Mouse (Mus musculus) intestine, embryonic 15.5 days (tissue): ENCODE results near the gene Gm10073. TPM values are rescaled to one million over a fixed set of nuclear protein-coding genes. Genes with fewer than 3 reads are reported as not detected.
A peak's percentile ranks its signal among the peaks of the same experiment; 100 is the strongest.
"Not testable (repeated sequence)": the region's sequence is repeated elsewhere in the genome, so short reads cannot be mapped to it uniquely, and the experiment has no call there.

Experiments used
- ATAC-seq: fragments of 200-750 bp; cut with Nextera tagmentation; 2 replicates; pipeline ENCODE4 v1.8.0; 2017; ENCODE audit warnings: moderate TSS enrichment, moderate library complexity
- H3K27ac ChIP-seq: fragments of 300-500 bp; sonication (generic); 2 replicates; pipeline ENCODE4 v1.5.1; 2015; ENCODE audit warnings: mild to moderate bottlenecking, inconsistent platforms
- H3K27me3 ChIP-seq: fragments of 300-500 bp; sonication (generic); replicated peaks from 2 replicates; pipeline ENCODE4 v1.6.1; 2015; ENCODE audit warnings: inconsistent platforms
- H3K36me3 ChIP-seq: fragments of 300-500 bp; sonication (generic); 2 replicates; pipeline ENCODE4 v1.6.1; 2015; ENCODE audit warnings: inconsistent platforms
- H3K4me1 ChIP-seq: fragments of 300-500 bp; sonication (generic); replicated peaks from 2 replicates; pipeline ENCODE4 v1.6.1; 2015; ENCODE audit warnings: inconsistent platforms
- H3K4me2 ChIP-seq: fragments of 300-500 bp; sonication (generic); replicated peaks from 2 replicates; pipeline ENCODE4 v1.6.1; 2015; ENCODE audit warnings: mild to moderate bottlenecking, inconsistent platforms
- H3K4me3 ChIP-seq: fragments of 300-500 bp; sonication (generic); replicated peaks from 2 replicates; pipeline ENCODE4 v1.5.1; 2015; ENCODE audit warnings: inconsistent platforms
- H3K9ac ChIP-seq: fragments of 300-500 bp; sonication (generic); 2 replicates; pipeline ENCODE4 v1.6.1; 2015; ENCODE audit warnings: inconsistent platforms
- H3K9me3 ChIP-seq: fragments of 300-500 bp; sonication (generic); 2 replicates; pipeline ENCODE4 v1.6.1; 2016; ENCODE audit warnings: inconsistent platforms
- WGBS: fragments of 180-500 bp; shearing (Covaris S2); methylation state at CpG from one replicate; pipeline ENCODE4 v1.1.7; 2015; 5-methylcytosine and 5-hydroxymethylcytosine counted together
- polyA plus RNA-seq: library from polyadenylated mRNA; unstranded; fragments of >200 nt; fragmentation: Nextera tagmentation; extraction: Ambion mirVana; gene quantifications from 2 replicates; pipeline ENCODE4 v1.2.1, GENCODE M21; 2015

Gm10073 gene
- polyA plus RNA-seq, 1 experiment from 2014 or later: 15.5 TPM

DNA sequence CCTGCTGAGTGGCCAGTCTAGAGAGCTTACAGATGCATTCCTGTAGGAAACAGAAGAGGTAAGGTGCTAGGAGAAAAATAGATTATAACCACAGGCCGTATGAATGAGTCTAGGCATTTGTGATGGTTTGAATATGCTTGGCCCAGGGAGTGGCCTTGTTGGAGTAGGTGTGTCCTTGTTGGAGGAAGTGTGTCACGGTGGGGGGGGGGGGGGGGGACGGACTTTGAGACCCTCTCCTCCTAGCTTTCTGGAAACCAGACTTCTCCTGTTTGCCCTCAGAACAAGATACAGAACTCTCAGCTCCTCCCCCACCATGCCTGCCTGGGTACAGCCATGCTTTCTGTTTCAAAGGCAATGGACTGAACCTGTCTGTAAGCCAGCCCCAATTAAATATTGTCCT, 19.2 kb upstream of the Gm10073 start:
- Histone ChIP-seq H3K27me3 (no peaks in the 10 kb centered on the region), H3K36me3 (no peaks in the 10 kb centered on the region), H3K27ac (no peak overlapping the region), H3K4me1 (no peaks in the 10 kb centered on the region; the same call in 1 of the 2 replicates), H3K4me2 (no peak overlapping the region), H3K9me3 (no peaks in the 10 kb centered on the region), H3K4me3 (no peak overlapping the region), H3K9ac (no peak overlapping the region)
- 49% methylated on average over 3 of the region's 3 CpGs for WGBS
- ATAC-seq: peak; percentile 60

DNA sequence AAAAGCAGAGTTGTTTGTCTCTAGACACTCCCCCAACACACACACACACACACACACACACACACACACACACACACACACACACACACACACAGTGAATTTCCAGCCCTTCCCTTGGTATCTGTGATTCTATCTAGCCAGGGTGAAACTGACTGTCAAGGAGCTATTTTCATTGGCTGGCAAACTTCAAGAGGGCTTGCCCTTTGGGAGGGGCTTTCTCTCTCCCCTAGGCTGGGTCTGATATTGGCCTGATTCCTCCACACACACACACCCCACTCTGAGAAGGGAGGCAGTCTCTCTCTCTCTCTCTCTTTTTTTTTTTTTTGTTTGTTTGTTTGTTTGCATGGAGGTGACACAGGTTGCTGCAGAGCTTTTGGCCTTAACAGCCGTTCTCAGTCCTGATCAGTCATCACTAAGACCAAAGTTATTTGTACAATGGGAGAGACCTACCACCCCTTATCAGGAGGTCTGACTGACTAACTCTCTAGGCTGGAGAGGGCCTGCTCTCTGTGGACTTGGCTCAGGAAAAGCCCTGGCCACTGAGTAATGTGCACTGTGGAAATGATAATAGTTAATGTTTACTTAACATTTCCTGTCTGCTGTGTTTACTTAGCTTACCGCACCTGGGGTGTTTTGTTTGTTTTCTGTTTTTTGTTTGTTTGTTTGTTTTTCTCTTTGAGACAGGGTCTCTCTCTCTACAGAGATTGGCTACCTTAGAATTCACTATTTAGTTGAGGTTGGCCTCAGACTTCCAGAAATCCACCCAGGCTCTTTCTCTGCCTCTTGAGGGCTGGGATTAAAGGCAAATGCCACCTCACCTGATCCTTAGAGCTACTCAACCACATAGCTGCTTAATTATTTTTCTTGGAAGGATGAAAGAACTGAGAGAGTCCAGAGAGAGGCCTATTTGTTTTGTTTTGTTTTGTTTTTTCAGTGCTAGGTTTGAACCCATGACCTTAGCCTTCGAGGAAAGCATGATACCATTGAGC, 15.5 kb upstream of the Gm10073 start:
- no peaks in the 10 kb centered on the region for H3K27me3 ChIP-seq
- WGBS: 48% methylated on average over 3 of the region's 3 CpGs
- no peaks in the 10 kb centered on the region; the same call in 1 of the 2 replicates for H3K4me1 ChIP-seq
- no peak overlapping the region for H3K9ac ChIP-seq
- H3K9me3 ChIP-seq: no peaks in the 10 kb centered on the region
- no peak overlapping the region for H3K4me3 ChIP-seq
- H3K27ac ChIP-seq: peak overlapping the region; percentile 54
- H3K4me2 ChIP-seq: no peak overlapping the region
- no peaks in the 10 kb centered on the region for H3K36me3 ChIP-seq
- peak; percentile 21; the same call in 1 of the 2 replicates for ATAC-seq

- H3K4me3 ChIP-seq: no peak overlapping the region
- no peak overlapping the region for H3K9ac ChIP-seq
- no peak overlapping the region for H3K4me2 ChIP-seq
- H3K27me3 ChIP-seq: no peaks in the 10 kb centered on the region
- H3K9me3 ChIP-seq: no peaks in the 10 kb centered on the region
- 75% methylated on average over 8 of the region's 8 CpGs for WGBS
- H3K36me3 ChIP-seq: no peaks in the 10 kb centered on the region
- no peak overlapping the region for H3K27ac ChIP-seq
- no peak for ATAC-seq
- H3K4me1 ChIP-seq: no peaks in the 10 kb centered on the region; the same call in 1 of the 2 replicates
Measured at GRCm38 (mm10) chr8:106586896-106587295, 13.6 kb upstream of the Gm10073 start.

DNA sequence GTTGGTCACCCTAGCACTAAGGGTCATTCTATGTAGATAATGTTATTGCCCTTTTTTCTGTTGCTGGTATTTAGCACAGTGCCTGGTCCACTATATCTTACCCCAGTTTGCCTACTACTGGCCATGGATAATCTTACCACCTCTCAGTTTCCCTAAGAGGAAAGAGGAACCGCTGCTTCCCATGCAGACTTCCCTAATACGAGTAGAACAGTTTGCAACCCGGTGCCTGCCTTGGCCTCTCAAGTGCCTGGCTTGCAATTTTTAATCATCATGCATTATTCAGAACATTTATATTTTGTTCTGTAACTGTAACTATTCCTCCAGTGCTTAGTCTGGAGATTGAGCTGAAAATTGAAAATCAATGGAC, 12.4 kb upstream of the Gm10073 start:
- no peak overlapping the region for H3K9ac ChIP-seq
- H3K4me1 ChIP-seq: peaks cover 3% of the 10 kb centered on the region; the same call in 1 of the 2 replicates
- H3K27ac ChIP-seq: peak overlapping the region; percentile 80
- H3K27me3 ChIP-seq: no peaks in the 10 kb centered on the region
- no peaks in the 10 kb centered on the region for H3K9me3 ChIP-seq
- WGBS: 84% methylated on average over 3 of the region's 3 CpGs
- H3K36me3 ChIP-seq: no peaks in the 10 kb centered on the region
- H3K4me2 ChIP-seq: no peak overlapping the region
- no peak for ATAC-seq
- no peak overlapping the region for H3K4me3 ChIP-seq

DNA sequence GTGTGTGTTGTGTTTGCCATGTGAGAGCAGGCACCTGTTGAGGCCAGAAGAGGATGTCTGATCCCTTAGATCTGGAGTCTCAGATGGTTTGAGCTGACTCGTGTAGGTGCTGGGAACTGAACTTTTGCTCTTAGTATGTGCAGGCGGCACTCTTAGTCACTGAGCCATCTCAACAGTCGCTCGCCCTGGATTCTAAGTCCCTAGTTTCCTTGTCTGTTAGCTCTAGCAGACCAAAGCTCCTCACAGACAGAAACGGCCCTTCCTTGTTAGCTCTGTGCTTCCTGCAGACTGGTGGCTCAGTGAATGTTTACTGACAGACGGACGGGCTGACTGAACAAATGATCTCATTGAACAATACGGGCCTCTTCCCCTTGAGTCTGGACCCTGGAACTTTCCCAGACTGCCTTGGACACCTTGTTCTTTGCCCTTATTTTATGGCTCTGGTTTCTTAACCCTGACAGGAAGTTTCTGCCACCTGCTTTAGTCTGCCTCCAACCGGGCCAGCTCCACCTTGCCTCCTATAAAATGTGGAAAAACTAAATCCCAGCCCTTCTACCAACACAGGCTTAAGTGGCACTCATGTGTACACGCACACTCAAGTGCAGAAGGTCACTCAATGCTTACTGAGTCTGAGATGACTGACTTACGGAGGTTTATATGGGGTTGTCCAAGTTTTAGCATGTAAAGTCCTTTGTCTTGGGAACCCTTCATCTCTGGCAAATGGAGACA, 11.8 kb upstream of the Gm10073 start:
- H3K36me3 ChIP-seq: no peaks in the 10 kb centered on the region
- no peak overlapping the region for H3K4me3 ChIP-seq
- ATAC-seq: peak; percentile 89
- H3K9ac ChIP-seq: no peak overlapping the region
- 43% methylated on average over 11 of the region's 11 CpGs for WGBS
- H3K4me2 ChIP-seq: no peak overlapping the region
- H3K27ac ChIP-seq: peak overlapping the region; percentile 87
- peaks cover 3% of the 10 kb centered on the region; the same call in 1 of the 2 replicates for H3K4me1 ChIP-seq
- no peaks in the 10 kb centered on the region for H3K27me3 ChIP-seq
- H3K9me3 ChIP-seq: no peaks in the 10 kb centered on the region

DNA sequence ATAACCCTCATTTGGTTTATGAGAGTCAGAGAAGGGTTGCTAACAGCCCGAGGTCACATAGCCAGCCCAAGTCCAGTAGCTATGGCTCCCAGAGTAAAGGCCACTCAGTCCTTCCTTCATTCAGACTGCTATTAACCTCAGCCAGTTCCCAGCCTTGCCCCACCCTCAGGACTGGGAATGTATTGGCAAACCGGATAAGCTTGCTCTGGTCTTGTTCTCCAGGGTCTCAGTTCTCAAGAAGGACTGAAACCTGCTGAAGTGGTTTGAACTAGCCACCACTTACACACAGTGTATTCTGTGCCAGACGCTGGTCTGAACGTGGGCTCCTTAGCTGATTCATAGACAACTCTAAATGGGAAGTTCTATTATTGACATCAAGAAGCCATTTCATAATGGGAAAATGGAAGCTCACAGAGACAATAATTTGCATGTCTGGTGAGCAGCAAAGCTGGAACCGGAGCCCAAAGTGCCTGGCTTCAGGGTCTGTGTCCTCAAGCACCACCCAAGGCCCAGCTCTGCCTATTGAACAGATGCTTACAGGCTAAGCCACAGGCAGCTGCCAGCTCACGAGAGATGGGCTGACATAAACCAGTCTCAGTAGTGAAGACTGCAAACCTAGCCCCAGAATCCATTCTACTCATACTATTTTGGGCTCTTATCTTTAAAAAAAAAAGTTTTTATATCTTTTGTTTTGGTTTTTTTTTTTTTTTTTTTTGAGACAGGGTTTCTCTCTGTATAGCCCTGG, 8.3 kb upstream of the Gm10073 start:
- WGBS: 56% methylated on average over 6 of the region's 6 CpGs

GRCm38 (mm10) chr8:106579510-106579909, 6.2 kb upstream of the Gm10073 start:
- no peak overlapping the region for H3K4me3 ChIP-seq
- ATAC-seq: no peak
- H3K4me1 ChIP-seq: peaks cover 13% of the 10 kb centered on the region
- H3K9ac ChIP-seq: no peak overlapping the region
- H3K36me3 ChIP-seq: no peaks in the 10 kb centered on the region
- H3K4me2 ChIP-seq: no peak overlapping the region
- no peak overlapping the region for H3K27ac ChIP-seq
- 73% methylated on average over 2 of the region's 2 CpGs for WGBS
- no peaks in the 10 kb centered on the region for H3K9me3 ChIP-seq
- H3K27me3 ChIP-seq: no peaks in the 10 kb centered on the region

More for the DNA sequence above, 8.3 kb upstream of the Gm10073 start:
- Histone ChIP-seq H3K4me1 (peaks cover 13% of the 10 kb centered on the region), H3K9ac (no peak overlapping the region), H3K36me3 (no peaks in the 10 kb centered on the region), H3K27ac (peak overlapping the region; percentile 67; the same call in 1 of the 2 replicates), H3K27me3 (no peaks in the 10 kb centered on the region), H3K9me3 (no peaks in the 10 kb centered on the region), H3K4me3 (no peak overlapping the region), H3K4me2 (no peak overlapping the region)
- peak; percentile 53 for ATAC-seq

DNA sequence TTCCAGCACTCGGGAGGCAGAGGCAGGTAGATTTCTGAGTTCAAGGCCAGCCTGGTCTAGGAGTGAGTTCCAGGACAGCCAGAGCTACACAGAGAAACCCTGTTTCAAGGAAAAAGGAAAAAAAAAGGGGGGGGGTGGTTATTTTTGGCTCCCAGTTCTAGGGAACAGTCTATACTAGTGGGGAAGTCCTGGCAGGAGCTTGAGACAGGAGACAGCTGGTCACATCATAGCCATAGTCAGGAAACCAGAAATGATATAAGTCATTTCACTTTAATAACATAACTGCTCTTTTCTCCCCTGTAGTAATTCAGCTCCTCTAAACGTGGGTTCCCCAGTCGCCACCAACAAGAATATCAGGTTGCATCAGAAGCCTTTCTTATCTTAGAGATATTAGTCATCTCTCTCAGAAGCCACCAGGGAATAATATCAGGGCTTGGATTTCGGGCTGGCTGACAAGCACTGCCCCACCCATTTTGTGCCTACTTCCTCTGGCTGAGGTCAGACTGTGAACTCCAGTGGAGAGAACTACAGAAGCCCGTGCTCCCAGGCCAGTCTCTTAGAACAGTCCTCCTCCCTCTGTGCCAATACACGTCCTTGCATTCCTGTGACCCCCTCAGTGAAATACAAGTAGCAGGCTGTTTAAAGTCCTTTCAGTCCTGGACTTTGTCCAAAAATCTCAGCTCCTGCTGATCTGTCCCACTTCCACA, 3.7 kb upstream of the Gm10073 start:
- 16% methylated on average over 6 of the region's 6 CpGs for WGBS
- Histone ChIP-seq H3K9ac (no peak overlapping the region), H3K36me3 (no peaks in the 10 kb centered on the region), H3K27me3 (no peaks in the 10 kb centered on the region), H3K9me3 (no peaks in the 10 kb centered on the region), H3K4me1 (peaks cover 13% of the 10 kb centered on the region), H3K27ac (peak overlapping the region; percentile 68), H3K4me3 (no peak overlapping the region), H3K4me2 (no peak overlapping the region)
- ATAC-seq: peak; percentile 77

GRCm38 (mm10) chr8:106574283-106574682, 1.0 kb upstream of the Gm10073 start:
- Histone ChIP-seq H3K9me3 (no peaks in the 10 kb centered on the region), H3K27me3 (no peaks in the 10 kb centered on the region), H3K36me3 (no peaks in the 10 kb centered on the region), H3K27ac (no peak overlapping the region), H3K4me3 (no peak overlapping the region), H3K9ac (no peak overlapping the region), H3K4me2 (no peak overlapping the region), H3K4me1 (peaks cover 10% of the 10 kb centered on the region)
- WGBS: 80% methylated on average over 4 of the region's 4 CpGs
- ATAC-seq: no peak

DNA sequence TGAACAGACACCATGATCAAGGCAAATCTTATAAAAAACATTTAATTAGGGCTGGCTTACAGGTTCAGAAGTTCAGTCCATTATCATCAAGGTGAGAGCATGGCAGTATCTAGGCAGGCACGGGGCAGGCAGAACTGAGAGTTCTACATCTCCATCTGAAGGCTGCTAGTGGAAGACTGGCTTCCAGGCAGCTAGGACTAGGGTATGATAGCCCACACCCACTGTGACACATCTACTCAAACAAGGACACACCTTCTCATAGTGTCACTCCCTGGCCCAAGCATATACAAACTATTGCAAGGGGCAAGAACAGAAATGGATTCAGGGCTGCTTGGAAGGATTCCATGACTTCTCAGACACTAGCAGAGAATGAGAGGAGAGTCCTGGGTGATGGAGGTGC, 1.1 kb downstream of the Gm10073 start:
- H3K4me1 ChIP-seq, H3K27me3 ChIP-seq, H3K9me3 ChIP-seq, H3K9ac ChIP-seq, H3K36me3 ChIP-seq, H3K4me3 ChIP-seq: not testable (repeated sequence)
- Histone ChIP-seq H3K4me2 (peak overlapping the region; percentile 22), H3K27ac (peak overlapping the region; percentile 78)
- peak; percentile 65 for ATAC-seq
- WGBS: 52% methylated on average over 1 of the region's 1 CpGs

GRCm38 (mm10) chr8:106571551-106572172, 1.6 kb downstream of the Gm10073 start:
- peak; percentile 85 for ATAC-seq
- Histone ChIP-seq H3K4me3 (no peak overlapping the region), H3K27ac (peak overlapping the region; percentile 78), H3K36me3 (no peaks in the 10 kb centered on the region), H3K9ac (no peak overlapping the region), H3K4me2 (peak overlapping the region; percentile 22), H3K4me1 (no peaks in the 10 kb centered on the region), H3K9me3 (no peaks in the 10 kb centered on the region), H3K27me3 (no peaks in the 10 kb centered on the region)
- 57% methylated on average over 5 of the region's 5 CpGs for WGBS
